ENCODE assay signal across 8 mouse cellular contexts in genomic region chr7:80246859-80247258, GRCm38 (mm10). TPM values are rescaled to one million over a fixed set of nuclear protein-coding genes. Genes with fewer than 3 reads are reported as not detected.
DNase-seq lines count a peak whose midpoint lies in the region; ATAC-seq and TF ChIP-seq lines count a peak whose summit lies in the region.

No protein-coding gene starts in this region.

- TF ChIP-seq POLR2A in cerebellum, adult 2 months (IDR thresholded peaks at IDR 0.05; ENCODE audit: borderline replicate concordance, insufficient read depth, low read length), result no peak

- TF ChIP-seq CTCF in layer of hippocampus, adult 2 months (conservative IDR thresholded peaks at IDR 0.05), result no peak
- no peak for TF ChIP-seq CTCF in cerebellum, adult 2 months (IDR thresholded peaks at IDR 0.05; ENCODE audit: borderline replicate concordance, insufficient read depth, low read depth, low read length)

- peak overlapping the region; percentile 66 for H3K4me2 ChIP-seq in embryonic facial prominence, embryonic 13.5 days
- H3K4me2 ChIP-seq in neural tube, embryonic 13.5 days, result peak overlapping the region; percentile 57

- no peaks in the 10 kb centered on the region; the same call in 1 of the 2 replicates for H3K36me3 ChIP-seq in embryonic facial prominence, embryonic 13.5 days
- peaks cover 1% of the 10 kb centered on the region; the same call in 1 of the 2 replicates for H3K36me3 ChIP-seq in limb, embryonic 10.5 days
- no peaks in the 10 kb centered on the region for H3K36me3 ChIP-seq in neural tube, embryonic 13.5 days

- peak overlapping the region; percentile 93; the same call in 1 of the 2 replicates for H3K27ac ChIP-seq in layer of hippocampus, adult 2 months
- no peak overlapping the region for H3K27ac ChIP-seq in embryonic facial prominence, embryonic 13.5 days
- peak overlapping the region; percentile 86 for H3K27ac ChIP-seq in limb, embryonic 10.5 days
- peak overlapping the region; percentile 88 for H3K27ac ChIP-seq in neural tube, embryonic 13.5 days (replicated peaks)
- H3K27ac ChIP-seq in cerebellum, adult 2 months (ENCODE audit: insufficient read depth, low read length), result no peak overlapping the region

- peak overlapping the region; percentile 86 for H3K4me3 ChIP-seq in layer of hippocampus, adult 2 months
- H3K4me3 ChIP-seq in embryonic facial prominence, embryonic 13.5 days, result peak overlapping the region; percentile 65
- peak overlapping the region; percentile 57 for H3K4me3 ChIP-seq in limb, embryonic 10.5 days
- peak overlapping the region; percentile 47 for H3K4me3 ChIP-seq in neural tube, embryonic 13.5 days
- H3K4me3 ChIP-seq in cerebellum, adult 2 months (replicated peaks; ENCODE audit: insufficient read depth, low read depth, low read length), result no peak overlapping the region

- peaks cover 3% of the 10 kb centered on the region; the same call in 1 of the 2 replicates for H3K9me3 ChIP-seq in embryonic facial prominence, embryonic 13.5 days
- no peaks in the 10 kb centered on the region for H3K9me3 ChIP-seq in limb, embryonic 10.5 days (replicated peaks)
- no peaks in the 10 kb centered on the region for H3K9me3 ChIP-seq in neural tube, embryonic 13.5 days

- no peak for ATAC-seq in embryonic facial prominence, embryonic 13.5 days (ENCODE audit: insufficient number of reproducible peaks, insufficient read depth, low FRiP score, low TSS enrichment, low read depth)
- ATAC-seq in neural tube, embryonic 13.5 days (ENCODE audit: low read depth), result no peak
- ATAC-seq in granulocyte monocyte progenitor cell, adult 5-6 weeks (replicated peaks; ENCODE audit: poor library complexity, severe bottlenecking), result no peak
- ATAC-seq in cerebellum, adult (ENCODE audit: insufficient number of reproducible peaks, low FRiP score, low TSS enrichment), result no peak

- H3K27me3 ChIP-seq in embryonic facial prominence, embryonic 13.5 days, result no peaks in the 10 kb centered on the region
- H3K27me3 ChIP-seq in limb, embryonic 10.5 days (ENCODE audit: low read depth, poor library complexity, severe bottlenecking), result no peaks in the 10 kb centered on the region
- H3K27me3 ChIP-seq in neural tube, embryonic 13.5 days, result 0 out of 2 replicates have a peak, but pooled peaks cover 6% of the 10 kb centered on the region
- no peaks in the 10 kb centered on the region for H3K27me3 ChIP-seq in cerebellum, adult 2 months (ENCODE audit: control insufficient read depth, insufficient read depth, low read length)

- no peaks in the 10 kb centered on the region for H3K4me1 ChIP-seq in embryonic facial prominence, embryonic 13.5 days
- 0 out of 2 replicates have a peak, but pooled peaks cover 2% of the 10 kb centered on the region for H3K4me1 ChIP-seq in limb, embryonic 10.5 days
- H3K4me1 ChIP-seq in neural tube, embryonic 13.5 days (replicated peaks), result peaks cover 5% of the 10 kb centered on the region; the same call in 1 of the 2 replicates
- H3K4me1 ChIP-seq in cerebellum, adult 2 months (ENCODE audit: control insufficient read depth, insufficient read depth, low read length), result no peaks in the 10 kb centered on the region

- H3K9ac ChIP-seq in embryonic facial prominence, embryonic 13.5 days, result peak overlapping the region; percentile 78; the same call in 1 of the 2 replicates
- H3K9ac ChIP-seq in neural tube, embryonic 13.5 days, result peak overlapping the region; percentile 65; the same call in 1 of the 2 replicates

- DNase-seq in layer of hippocampus, adult 2 months (ENCODE audit: low spot score in 2 of 2), result no peak
- DNase-seq in layer of hippocampus, adult 8-10 months (ENCODE audit: low spot score in 2 of 2), result no peak
- no peak for DNase-seq in limb, embryonic 10.5 days (ENCODE audit: low spot score)
- no peak for DNase-seq in cerebellum, adult 2 months

- WGBS in embryonic facial prominence, embryonic 13.5 days, result 66% methylated on average over 7 of the region's 7 CpGs
- WGBS in limb, embryonic 10.5 days, result 64% methylated on average over 7 of the region's 7 CpGs
- 72% methylated on average over 7 of the region's 7 CpGs for WGBS in neural tube, embryonic 13.5 days
- 65% methylated on average over 7 of the region's 7 CpGs for WGBS in cerebellum, adult 2 months

RNA-seq across cellular contexts. Expression of gene Ttll13, which starts 0.7 kb away (rescaled TPM):
- total RNA-seq in layer of hippocampus, adult 2 months (2021), result 1 to 10 TPM; 1.4 to 3.3 TPM
- total RNA-seq in layer of hippocampus, adult 8-10 months (2022), result 1 to 10 TPM; 1.3 to 2.1 (median 1.8) TPM
- 0.90 and 2.3 TPM in 2 replicates for polyA plus RNA-seq in embryonic facial prominence, embryonic 13.5 days (2015; fragmentation: Nextera tagmentation; extraction: Ambion mirVana)
- polyA plus RNA-seq in limb, embryonic 10.5 days (2016; fragmentation: Nextera tagmentation; extraction: Ambion mirVana), result 0.50 and 0.61 TPM in 2 replicates
- 1.6 and 2.8 TPM in 2 replicates for polyA plus RNA-seq in neural tube, embryonic 13.5 days (2015; fragmentation: Nextera tagmentation; extraction: Ambion mirVana)
- total RNA-seq in granulocyte monocyte progenitor cell, adult 5-6 weeks (2014; fragmentation: Nextera tagmentation), result 0.36 TPM in 1 of 2 replicates, not detected in the other
- total RNA-seq in granulocyte monocyte progenitor cell, adult 5-6 weeks (2017), result not detected in 2 replicates
- polyA plus RNA-seq in cerebellum, adult 2 months (2012; rRNA removed), result 0.69 and 0.98 TPM in 2 replicates

RNA-seq across cellular contexts. Expression of gene Ngrn, which starts 14.2 kb away (rescaled TPM):
- 10 to 100 TPM; 38.5 to 42.2 TPM for total RNA-seq in layer of hippocampus, adult 2 months (2021)
- 10 to 100 TPM; 37.2 to 43.3 (median 38.6) TPM for total RNA-seq in layer of hippocampus, adult 8-10 months (2022)
- 52.2 and 52.5 TPM in 2 replicates for polyA plus RNA-seq in embryonic facial prominence, embryonic 13.5 days (2015; fragmentation: Nextera tagmentation; extraction: Ambion mirVana)
- polyA plus RNA-seq in limb, embryonic 10.5 days (2016; fragmentation: Nextera tagmentation; extraction: Ambion mirVana), result 42.5 and 45.7 TPM in 2 replicates
- polyA plus RNA-seq in neural tube, embryonic 13.5 days (2015; fragmentation: Nextera tagmentation; extraction: Ambion mirVana), result 57.5 and 62.6 TPM in 2 replicates
- 23.7 and 33.5 TPM in 2 replicates for total RNA-seq in granulocyte monocyte progenitor cell, adult 5-6 weeks (2014; fragmentation: Nextera tagmentation)
- total RNA-seq in granulocyte monocyte progenitor cell, adult 5-6 weeks (2017), result 21.2 and 33.9 TPM in 2 replicates
- polyA plus RNA-seq in cerebellum, adult 2 months (2012; rRNA removed), result 67.1 and 70.8 TPM in 2 replicates

RNA-seq across cellular contexts. Expression of gene Gdpgp1, which starts 14.2 kb away (rescaled TPM):
- total RNA-seq in layer of hippocampus, adult 2 months (2021), result 1 to 10 TPM; 6.1 to 6.8 TPM
- 1 to 10 TPM; 6.2 to 7.5 (median 7.0) TPM for total RNA-seq in layer of hippocampus, adult 8-10 months (2022)
- 3.8 TPM in 2 replicates for polyA plus RNA-seq in embryonic facial prominence, embryonic 13.5 days (2015; fragmentation: Nextera tagmentation; extraction: Ambion mirVana)
- 7.2 and 7.5 TPM in 2 replicates for polyA plus RNA-seq in limb, embryonic 10.5 days (2016; fragmentation: Nextera tagmentation; extraction: Ambion mirVana)
- 4.5 TPM in 2 replicates for polyA plus RNA-seq in neural tube, embryonic 13.5 days (2015; fragmentation: Nextera tagmentation; extraction: Ambion mirVana)
- 4.5 and 10.0 TPM in 2 replicates for total RNA-seq in granulocyte monocyte progenitor cell, adult 5-6 weeks (2014; fragmentation: Nextera tagmentation)
- total RNA-seq in granulocyte monocyte progenitor cell, adult 5-6 weeks (2017), result 1.9 and 3.0 TPM in 2 replicates
- 3.9 and 4.1 TPM in 2 replicates for polyA plus RNA-seq in cerebellum, adult 2 months (2012; rRNA removed)

RNA-seq across cellular contexts. Expression of gene Cib1, which starts 14.2 kb away (rescaled TPM):
- total RNA-seq in layer of hippocampus, adult 2 months (2021), result 10 to 100 TPM; 23.6 to 25.0 TPM
- 10 to 100 TPM; 20.3 to 31.5 (median 25.9) TPM for total RNA-seq in layer of hippocampus, adult 8-10 months (2022)
- 69.9 and 71.1 TPM in 2 replicates for polyA plus RNA-seq in embryonic facial prominence, embryonic 13.5 days (2015; fragmentation: Nextera tagmentation; extraction: Ambion mirVana)
- 68.6 and 75.3 TPM in 2 replicates for polyA plus RNA-seq in limb, embryonic 10.5 days (2016; fragmentation: Nextera tagmentation; extraction: Ambion mirVana)
- 31.0 and 34.6 TPM in 2 replicates for polyA plus RNA-seq in neural tube, embryonic 13.5 days (2015; fragmentation: Nextera tagmentation; extraction: Ambion mirVana)
- total RNA-seq in granulocyte monocyte progenitor cell, adult 5-6 weeks (2014; fragmentation: Nextera tagmentation), result 45.3 and 77.8 TPM in 2 replicates
- 25.0 and 67.5 TPM in 2 replicates for total RNA-seq in granulocyte monocyte progenitor cell, adult 5-6 weeks (2017)
- 40.1 and 45.0 TPM in 2 replicates for polyA plus RNA-seq in cerebellum, adult 2 months (2012; rRNA removed)

RNA-seq across cellular contexts. Expression of gene Vps33b, which starts 22.6 kb away (rescaled TPM):
- total RNA-seq in layer of hippocampus, adult 2 months (2021), result 10 to 100 TPM; 22.9 to 24.7 TPM
- 10 to 100 TPM; 19.8 to 27.7 (median 23.7) TPM for total RNA-seq in layer of hippocampus, adult 8-10 months (2022)
- 13.8 and 16.2 TPM in 2 replicates for polyA plus RNA-seq in embryonic facial prominence, embryonic 13.5 days (2015; fragmentation: Nextera tagmentation; extraction: Ambion mirVana)
- polyA plus RNA-seq in limb, embryonic 10.5 days (2016; fragmentation: Nextera tagmentation; extraction: Ambion mirVana), result 15.2 and 17.9 TPM in 2 replicates
- polyA plus RNA-seq in neural tube, embryonic 13.5 days (2015; fragmentation: Nextera tagmentation; extraction: Ambion mirVana), result 23.7 and 27.7 TPM in 2 replicates
- 45.6 and 48.1 TPM in 2 replicates for total RNA-seq in granulocyte monocyte progenitor cell, adult 5-6 weeks (2014; fragmentation: Nextera tagmentation)
- 24.2 and 31.8 TPM in 2 replicates for total RNA-seq in granulocyte monocyte progenitor cell, adult 5-6 weeks (2017)
- polyA plus RNA-seq in cerebellum, adult 2 months (2012; rRNA removed), result 30.9 and 31.5 TPM in 2 replicates

Comparison
In these comparisons a context has a peak if more than half of its experiments do, and no peak if none do; other contexts are left out.
1. H3K27ac ChIP-seq: peak in layer of hippocampus, adult 2 months (single experiment), limb, embryonic 10.5 days (single experiment) and neural tube, embryonic 13.5 days (single experiment); none in embryonic facial prominence, embryonic 13.5 days (single experiment) and cerebellum, adult 2 months (single experiment).